Mouse (Mus musculus) MN1 (cell line): ENCODE data around the gene Clca4b.
"Not testable (repeated sequence)": the region's sequence is repeated elsewhere in the genome, so short reads cannot be mapped to it uniquely, and the experiment has no call there.

ENCODE experiments used
- DNase-seq: peaks from one replicate; pipeline ENCODE4 v3.0.0-alpha.2; 2016; ENCODE audit warnings: low spot score

The Clca4b gene

DNA sequence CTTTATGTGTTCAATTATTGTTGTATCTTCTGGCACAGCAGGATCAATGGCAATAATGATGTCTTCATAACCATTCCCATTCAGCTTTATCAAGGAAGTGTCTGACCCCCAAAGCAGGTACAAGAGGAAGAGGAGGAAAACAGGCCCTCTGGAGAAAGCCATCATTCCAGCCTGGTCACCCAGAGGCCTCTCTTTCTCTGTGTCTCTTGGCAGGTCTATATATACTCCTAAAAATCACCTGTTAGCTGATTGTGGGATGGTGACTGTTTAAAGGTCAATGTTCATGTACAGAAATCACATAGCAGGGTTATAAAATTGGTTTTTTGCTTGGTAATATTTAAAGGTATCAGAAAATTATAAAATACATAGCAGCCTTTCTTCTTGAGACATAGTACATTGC is at the start of gene Clca4b:
Gene Clca4b (minus strand): TSS at position 195 of the 400 bp plus-strand sequence.
- DNase-seq, result no peak

DNA sequence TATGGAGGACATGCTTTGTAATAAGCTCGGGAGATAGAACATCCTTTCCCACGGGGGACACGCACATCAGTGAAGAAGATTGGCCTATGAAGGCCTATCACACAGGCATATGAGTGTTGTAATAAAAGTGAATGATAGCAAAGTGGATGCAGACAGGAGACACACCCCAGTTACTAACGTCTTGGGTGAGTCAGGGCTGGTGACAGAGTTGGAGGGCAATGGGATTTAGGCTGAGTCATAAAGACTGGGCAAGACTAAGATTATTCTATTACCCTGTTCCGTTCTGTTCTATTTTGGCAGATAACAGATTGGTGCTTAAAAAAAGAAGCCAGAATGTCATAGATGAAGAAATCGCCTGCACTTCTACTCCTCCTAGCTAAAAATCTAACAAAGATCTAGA is 48.2 kb upstream of the Clca4b start:
- DNase-seq, result no peak

DNA sequence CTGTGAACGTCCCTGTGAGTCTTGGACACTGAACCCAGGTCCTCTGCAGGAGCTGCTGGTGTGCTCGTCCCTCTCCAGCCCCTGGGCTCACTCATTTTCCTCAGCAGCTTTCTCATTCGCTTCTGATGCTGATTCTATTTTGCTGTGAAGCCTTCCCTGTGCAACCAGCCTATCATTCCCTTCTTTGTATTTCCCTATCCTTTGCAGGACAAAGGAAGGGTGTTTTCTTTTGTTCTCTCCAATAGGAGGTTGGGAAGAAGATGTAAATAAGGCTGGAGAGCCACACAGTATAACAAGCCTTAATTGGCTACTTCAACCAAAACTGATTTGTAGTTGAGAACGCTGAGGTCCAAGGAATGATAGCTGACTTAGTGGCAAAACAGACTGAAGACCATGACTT is 45.3 kb upstream of the Clca4b start:
- DNase-seq, result no peak

DNA sequence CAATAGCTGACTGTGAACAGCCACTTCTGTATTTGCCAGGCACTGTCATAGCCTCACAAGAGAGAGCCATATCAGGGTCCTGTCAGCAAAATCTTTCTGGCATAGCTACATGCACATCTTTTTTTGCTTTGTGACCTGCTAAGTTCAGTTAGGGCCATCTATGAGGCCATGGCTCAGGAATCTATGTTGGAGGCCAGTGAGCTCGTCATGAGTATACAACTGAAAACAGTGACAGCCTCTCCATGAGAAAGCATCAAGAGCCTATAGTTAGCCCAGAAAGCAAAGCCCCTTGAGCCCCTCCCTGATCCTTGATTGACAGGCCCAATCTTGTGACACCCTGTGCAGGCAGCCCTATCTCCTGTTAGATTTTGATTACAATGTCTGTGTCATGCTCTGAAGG is 43.8 kb upstream of the Clca4b start:
- DNase-seq, result no peak

DNA sequence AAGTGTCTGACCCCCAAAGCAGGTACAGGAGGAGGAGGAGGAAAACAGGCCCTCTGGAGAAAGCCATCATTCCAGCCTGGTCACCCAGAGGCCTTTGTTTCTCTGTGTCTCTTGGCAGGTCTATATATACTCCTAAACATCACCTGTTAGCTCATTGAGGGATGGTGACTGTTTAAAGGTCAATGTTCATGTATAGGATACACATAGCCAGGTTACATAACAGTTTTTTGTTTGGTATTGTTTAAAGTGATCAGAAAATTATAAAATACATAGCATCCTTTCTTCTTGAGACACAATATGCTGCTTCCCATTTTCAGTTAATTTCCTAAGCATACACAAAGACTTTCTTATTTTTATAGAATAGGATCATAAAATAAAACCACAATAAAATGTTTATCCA is 42.6 kb upstream of the Clca4b start, which contains the start of gene Clca4a:
Gene Clca4a (minus strand): TSS at position 101 of the 400 bp plus-strand sequence.
- DNase-seq, result no peak

DNA sequence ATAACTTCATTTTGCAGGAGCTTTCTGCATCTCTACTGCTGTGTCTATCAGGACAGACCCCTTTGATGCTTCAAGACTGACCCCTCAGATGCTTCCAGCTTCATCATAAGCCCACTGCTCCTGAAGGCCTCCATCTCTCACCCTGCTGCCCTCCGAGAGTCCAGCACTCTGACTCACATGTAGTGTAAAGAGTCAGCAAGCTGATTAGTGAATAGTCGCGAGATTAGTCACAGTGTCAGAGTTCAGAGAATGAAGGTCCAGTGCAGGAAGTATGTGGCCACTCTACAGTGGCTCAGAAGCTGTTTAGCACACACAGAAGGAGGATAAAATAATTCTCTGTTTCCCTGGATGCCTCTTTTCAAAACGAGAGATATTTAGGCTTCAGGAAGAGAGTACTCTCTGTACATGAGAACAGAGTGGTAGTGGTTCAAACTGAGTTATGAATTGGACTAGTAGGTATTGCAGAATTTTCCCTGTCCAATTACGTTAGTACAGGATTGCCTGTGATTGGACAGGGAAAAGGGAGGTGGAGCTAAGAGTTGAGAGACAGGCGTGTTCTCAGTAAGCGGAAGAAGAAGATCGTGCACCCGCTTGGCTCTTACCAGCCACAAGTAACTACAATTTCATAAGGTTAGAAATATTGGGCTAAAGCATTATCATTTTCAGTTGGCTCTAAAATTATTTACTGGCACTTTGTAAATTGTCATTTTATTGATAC is 39.4 kb upstream of the Clca4b start:
- no peak for DNase-seq

DNA sequence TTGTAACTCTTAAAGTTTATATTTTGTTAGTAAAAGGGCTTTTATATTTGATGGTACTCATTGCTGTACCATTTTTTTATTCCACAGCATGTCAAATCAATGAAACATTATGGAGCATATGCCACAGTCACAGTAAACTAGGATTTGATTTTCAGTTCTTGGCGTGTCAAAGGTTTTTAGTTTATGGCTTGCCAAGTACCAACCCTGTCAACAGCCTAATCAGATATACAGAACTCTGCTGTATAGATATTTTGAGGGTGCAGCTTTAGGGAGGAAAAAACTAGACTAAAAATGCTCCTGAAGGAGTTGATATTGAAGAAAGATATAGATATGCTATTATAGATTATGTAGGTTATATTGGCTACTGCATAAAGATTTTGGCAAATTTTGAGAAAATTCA is 37.4 kb upstream of the Clca4b start:
- DNase-seq, result no peak

DNA sequence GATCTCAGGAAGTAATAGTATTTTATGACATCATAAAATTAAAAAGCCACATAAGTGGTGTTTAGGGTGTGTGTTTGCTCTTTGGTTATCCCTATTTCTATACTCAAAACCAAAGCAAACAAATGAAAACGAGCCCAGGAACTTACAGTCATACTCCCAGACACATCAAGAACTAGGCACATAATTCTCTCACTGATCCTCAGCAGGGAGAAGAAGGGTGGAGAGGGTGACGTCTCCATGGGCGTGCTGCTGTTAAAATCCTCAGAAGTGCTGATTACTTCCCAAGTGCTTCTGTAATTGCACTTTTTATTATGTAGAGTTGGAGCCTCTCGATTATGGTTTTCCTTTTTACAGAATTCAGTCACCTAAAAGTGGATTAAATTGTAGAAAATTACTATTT is 33.7 kb upstream of the Clca4b start:
- no peak for DNase-seq

DNA sequence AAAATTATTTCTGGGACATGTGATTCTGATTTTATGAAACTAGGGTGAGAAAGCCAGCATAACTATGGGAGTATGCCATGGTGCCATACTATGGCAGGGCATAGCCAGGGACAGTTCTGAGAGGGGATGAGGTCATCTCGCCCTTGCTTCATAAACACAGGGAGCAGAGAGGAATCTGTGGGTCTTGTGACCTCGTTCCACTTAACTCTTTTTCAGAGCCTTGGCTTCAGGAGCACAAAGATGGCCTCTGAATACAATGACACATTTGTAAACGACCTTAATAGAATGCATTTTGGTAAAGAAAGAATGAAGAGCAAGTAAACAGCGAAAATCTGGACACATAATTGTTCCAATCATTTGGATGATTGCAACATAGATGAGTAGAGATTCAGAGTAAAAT is 18.5 kb upstream of the Clca4b start:
- DNase-seq, result no peak

DNA sequence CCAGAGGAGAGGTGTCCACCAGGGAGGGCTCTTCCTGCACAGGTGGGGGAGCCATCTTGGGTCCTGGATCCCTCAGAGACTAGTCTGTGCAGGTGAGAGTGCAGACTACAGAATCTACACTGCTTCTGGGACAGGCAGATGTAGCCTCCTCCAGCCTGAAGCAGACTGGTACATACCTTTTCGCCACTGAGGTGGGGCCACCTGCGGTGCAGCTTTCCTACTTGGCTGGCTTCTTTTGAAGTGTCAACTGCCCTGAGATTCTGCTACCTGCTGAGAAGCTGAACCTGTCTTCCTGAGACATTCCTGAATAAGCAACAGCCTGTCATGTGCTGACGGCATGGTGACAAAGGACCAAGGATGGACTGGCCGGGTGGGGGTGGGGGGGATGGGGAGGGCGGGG is 15.0 kb upstream of the Clca4b start:
- DNase-seq, result not testable (repeated sequence)

DNA sequence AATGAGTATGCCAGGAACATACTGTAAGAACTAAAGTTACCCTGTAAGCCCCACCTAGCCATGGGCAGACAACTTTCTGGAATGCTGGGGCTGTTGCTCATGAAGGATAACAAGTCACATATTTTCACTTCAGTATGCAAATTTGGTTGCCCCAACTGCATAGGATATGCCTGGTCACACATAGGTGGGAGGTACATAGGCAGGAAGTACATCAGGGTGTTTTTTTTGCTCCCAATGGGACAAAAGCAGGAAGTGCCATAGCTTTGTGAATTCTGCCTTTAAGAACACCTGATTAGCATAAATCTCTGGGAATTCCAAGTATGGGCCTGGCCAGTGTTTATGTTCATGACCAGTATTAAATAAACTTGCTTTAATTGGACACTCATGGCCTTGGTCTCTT is 1.3 kb upstream of the Clca4b start:
- not testable (repeated sequence) for DNase-seq

DNA sequence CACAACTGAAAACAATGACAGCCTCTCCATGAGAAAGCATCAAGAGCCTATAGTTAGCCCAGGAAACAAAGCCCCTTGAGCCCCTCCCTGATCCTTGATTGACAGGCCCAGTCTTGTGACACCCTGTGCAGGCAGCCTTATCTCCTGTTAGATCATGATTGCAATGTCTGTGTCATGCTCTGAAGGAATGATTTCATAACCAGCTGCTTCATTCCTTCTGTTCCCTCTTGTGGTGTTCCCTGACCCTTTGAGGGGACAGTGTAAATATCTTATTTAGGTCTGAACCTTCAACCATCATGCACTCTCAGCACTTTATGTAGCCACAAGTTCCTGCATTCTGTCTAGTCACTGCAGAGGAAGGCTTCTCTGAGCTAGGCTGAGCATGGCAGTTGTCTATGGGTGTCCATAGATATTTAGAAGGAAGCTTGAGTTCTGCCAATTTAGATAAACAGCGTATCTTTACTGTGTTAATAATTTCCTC is 722 bp upstream of the Clca4b start:
- no peak for DNase-seq

DNA sequence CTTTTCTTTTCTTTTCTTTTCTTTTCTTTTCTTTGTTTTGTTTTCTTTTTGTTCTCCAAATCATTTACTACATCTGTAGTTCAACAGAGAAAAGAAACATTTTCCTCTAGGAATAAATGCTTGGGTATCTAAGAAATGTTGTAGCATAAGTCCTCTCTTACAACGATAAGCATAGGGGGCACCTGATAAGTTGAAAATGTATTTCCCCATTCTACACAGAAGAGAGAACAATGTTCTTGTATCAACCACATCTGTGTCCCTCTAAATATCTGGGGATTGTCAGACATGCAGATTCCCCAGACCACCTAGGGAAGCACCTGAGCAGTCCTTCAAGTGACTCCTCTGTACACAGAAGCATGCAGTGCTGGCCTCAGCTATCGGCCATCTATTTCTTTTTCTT is 18.3 kb downstream of the Clca4b start:
- DNase-seq, result no peak

DNA sequence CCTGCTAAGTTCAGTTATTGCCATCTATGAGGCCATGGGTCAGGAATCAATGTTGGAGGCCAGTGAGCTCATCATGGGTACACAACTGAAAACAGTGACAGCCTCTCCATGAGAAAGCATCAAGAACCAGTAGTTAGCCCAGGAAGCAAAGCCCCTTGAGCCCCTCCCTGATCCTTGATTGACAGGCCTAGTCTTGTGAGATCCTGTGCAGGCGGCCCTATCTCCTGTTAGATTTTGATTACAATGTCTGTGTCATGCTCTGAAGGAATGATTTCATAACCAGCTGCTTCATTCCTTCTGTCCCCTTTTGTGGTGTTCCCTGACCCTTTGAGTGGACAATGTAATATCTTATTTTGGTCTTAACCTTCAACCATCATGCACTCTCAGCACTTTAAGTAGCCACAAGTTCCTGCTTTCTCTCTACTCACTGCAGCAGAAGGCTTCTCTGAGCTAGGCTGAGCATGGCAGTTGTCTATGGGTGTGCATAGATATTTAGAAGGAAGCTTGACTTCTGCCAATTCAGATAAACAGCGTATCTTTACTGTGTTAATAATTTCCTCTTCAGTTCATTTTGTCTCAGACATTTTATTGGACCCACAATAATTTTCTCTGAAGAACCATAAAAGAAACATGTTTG is 35.2 kb downstream of the Clca4b start:
- DNase-seq, result no peak

DNA sequence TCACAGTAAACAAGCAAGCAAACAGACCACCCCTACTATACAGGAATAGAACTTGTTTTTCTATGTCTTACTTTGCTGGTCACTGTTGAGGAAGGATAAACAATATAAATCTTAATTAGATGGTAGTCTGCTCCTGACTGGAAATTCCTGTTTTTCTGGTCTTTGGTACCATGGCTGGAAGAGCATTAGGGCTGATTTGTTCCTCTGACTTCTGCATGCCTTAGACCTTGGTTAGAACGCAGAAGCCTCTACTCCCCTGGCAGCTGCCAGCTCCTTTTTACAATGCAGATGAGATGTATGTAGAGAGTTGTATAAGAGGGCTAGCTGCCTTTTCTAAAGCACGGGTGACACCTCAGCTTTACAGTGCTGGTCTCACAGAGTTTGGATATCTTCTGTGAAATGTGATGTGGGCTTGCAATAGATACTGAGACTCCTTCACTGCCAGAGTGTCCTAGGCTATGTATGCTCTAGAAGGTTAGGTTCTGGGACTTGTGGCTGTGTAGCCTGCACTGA is 42.0 kb downstream of the Clca4b start:
- DNase-seq, result no peak

DNA sequence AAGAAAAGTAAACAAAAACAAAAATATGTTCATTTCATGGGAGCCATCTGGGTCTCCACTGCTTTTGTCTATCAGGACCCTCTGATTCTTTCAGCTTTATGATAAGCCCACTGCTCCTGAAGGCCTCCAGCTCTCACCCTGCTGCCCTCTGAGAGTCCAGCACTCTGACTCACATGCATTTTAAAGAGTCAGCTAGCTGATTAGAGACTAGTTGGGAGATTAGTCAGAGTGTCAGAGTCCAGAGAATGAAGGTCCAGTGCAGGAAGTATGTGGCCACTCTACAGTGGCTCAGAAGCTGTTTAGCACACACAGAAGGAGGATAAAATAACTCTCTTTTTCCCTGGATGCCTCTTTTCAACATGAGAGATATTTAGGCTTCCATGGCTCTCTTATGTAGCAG is 45.4 kb downstream of the Clca4b start:
- DNase-seq, result no peak

DNA sequence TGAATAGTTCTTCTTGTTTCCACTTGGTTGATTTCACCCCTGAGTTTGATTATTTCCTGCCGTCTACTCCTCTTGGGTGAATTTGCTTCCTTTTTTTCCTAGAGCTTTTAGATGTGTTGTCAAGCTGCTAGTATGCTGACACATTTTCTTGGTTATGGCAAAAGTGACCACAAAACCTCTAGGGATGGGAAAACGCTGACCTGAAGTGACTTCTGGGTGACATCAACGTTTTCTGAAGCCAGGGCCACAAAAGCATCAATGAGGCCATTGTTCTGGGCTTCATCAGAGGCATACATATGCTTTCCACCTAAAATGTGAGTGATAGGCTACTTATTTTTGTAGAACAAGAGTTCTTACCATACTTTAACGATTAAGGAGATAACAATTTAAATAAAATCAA is 60.3 kb downstream of the Clca4b start:
- not testable (repeated sequence) for DNase-seq
